1 mouse cellular context compared by ENCODE assay signal in the genomic region with DNA sequence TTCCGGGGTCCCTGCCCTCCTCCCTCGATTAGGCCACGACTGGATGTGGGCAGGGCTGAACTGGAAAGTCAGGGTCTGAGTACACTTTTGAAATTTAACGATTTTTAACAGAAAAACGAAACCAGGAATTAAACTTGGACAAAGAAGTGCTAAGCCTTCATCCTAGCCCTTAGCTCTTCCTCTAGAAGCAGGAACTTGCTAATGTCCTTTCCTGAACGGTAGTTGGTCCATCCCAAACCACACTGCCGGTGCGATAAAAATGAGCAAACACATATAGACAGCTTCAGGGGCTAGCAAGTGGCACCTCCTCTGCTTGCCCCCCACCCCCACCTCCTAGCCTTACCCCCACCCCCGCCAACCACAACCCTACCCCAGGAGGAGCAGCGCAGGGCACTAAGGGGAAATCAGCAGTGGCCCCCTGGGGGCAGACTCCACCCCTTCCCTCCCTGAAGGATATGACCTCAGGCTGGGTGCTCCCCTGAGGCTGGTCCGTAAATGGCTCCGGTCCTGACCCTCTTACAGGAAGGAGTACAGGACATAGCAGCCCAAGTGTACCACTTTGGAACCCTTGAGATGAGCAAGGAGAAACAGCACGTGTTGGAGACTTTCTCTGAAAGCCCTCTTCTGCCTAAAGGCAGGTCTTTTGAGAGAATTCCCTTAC.
TF ChIP-seq lines count a peak whose summit lies in the region.

No protein-coding gene starts in this region.

TF ChIP-seq in MEL, 35 proteins besides CTCF, POLR2A, EP300 and RAD21 (continued from another document):
- peak; percentile 63 for TF ChIP-seq MYB (IDR thresholded peaks at IDR 0.05; ENCODE audit: low read depth, low read length)
- no peak for TF ChIP-seq MAFK (IDR thresholded peaks at IDR 0.05; ENCODE audit: borderline replicate concordance, low read depth, low read length)
- TF ChIP-seq HCFC1 (IDR thresholded peaks at IDR 0.05; ENCODE audit: low read depth, low read length): peak; percentile 81
- no peak for TF ChIP-seq JUND (IDR thresholded peaks at IDR 0.05; ENCODE audit: low read depth, low read length)
- no peak for TF ChIP-seq POLR2AphosphoS5 (IDR thresholded peaks at IDR 0.05; ENCODE audit: borderline replicate concordance, low read depth, low read length)
- no peak for TF ChIP-seq KAT2A (conservative IDR thresholded peaks at IDR 0.05; ENCODE audit: low read depth, low read length)
- TF ChIP-seq USF1 (IDR thresholded peaks at IDR 0.05; ENCODE audit: low read depth, low read length): no peak
- peak; percentile 38 for TF ChIP-seq SMC3 (IDR thresholded peaks at IDR 0.05; ENCODE audit: low read depth, low read length)
- no peak for TF ChIP-seq E2F4 (IDR thresholded peaks at IDR 0.05; ENCODE audit: borderline replicate concordance, low read depth, low read length)
- no peak for TF ChIP-seq GABPA (IDR thresholded peaks at IDR 0.05; ENCODE audit: low read depth, low read length)
- no peak; the same call in 1 of the 2 replicates for TF ChIP-seq MXI1 (IDR thresholded peaks at IDR 0.05; ENCODE audit: low read depth, low read length)
- TF ChIP-seq TAL1 (IDR thresholded peaks at IDR 0.05; ENCODE audit: low read length): no peak
- TF ChIP-seq MEF2A (IDR thresholded peaks at IDR 0.05; ENCODE audit: extremely low read depth, insufficient replicate concordance, low read depth, low read length, poor library complexity, severe bottlenecking): no peak
- TF ChIP-seq NRF1 (IDR thresholded peaks at IDR 0.05; ENCODE audit: insufficient read depth, low read depth, low read length, poor library complexity, severe bottlenecking): no peak
- TF ChIP-seq ZNF384 (IDR thresholded peaks at IDR 0.05; ENCODE audit: low read depth, low read length): no peak
- peak; percentile 46; the same call in 1 of the 2 replicates for TF ChIP-seq GATA1 (IDR thresholded peaks at IDR 0.05; ENCODE audit: low read depth, low read length)
